Mouse (Mus musculus) small intestine, adult 2 months (tissue): ENCODE results near the gene Rlbp1.

Source experiments
- CTCF ChIP-seq: fragments of 200-500 bp; IDR thresholded peaks from 2 replicates; pipeline ENCODE4 v1.5.1; 2012; ENCODE audit warnings: low read depth, mild to moderate bottlenecking, control low read depth, inconsistent platforms, low read length, moderate library complexity, mixed read lengths; ENCODE audit not compliant: insufficient replicate concordance, insufficient read length; ENCODE audit errors: extremely low read depth
- POLR2A ChIP-seq: fragments of 200-500 bp; IDR thresholded peaks from 2 replicates; pipeline ENCODE4 v1.6.1; 2012; ENCODE audit warnings: low read depth, mild to moderate bottlenecking, control low read depth, inconsistent platforms, low read length, moderate library complexity

GRCm38 (mm10) chr7:79347108-79347813 lies 39.6 kb downstream of the Rlbp1 start:
- TF ChIP-seq CTCF (0 out of 2 replicates have a peak, but pooled peaks have one; percentile 4), POLR2A (no peak)
